Mouse (Mus musculus) spleen, adult 2 months (tissue): ENCODE measurements around the gene Esrrb.

Source experiments
- CTCF ChIP-seq: fragments of 200-500 bp; IDR thresholded peaks from 2 replicates; pipeline ENCODE4 v1.5.1; 2011; ENCODE audit warnings: mild to moderate bottlenecking, inconsistent platforms; ENCODE audit not compliant: insufficient read depth, insufficient read length, insufficient replicate concordance; ENCODE audit errors: extremely low read depth
- POLR2A ChIP-seq: fragments of 200-500 bp; IDR thresholded peaks from 2 replicates; pipeline ENCODE4 v1.6.1; 2011; ENCODE audit warnings: low read depth, low read length, inconsistent platforms

DNA sequence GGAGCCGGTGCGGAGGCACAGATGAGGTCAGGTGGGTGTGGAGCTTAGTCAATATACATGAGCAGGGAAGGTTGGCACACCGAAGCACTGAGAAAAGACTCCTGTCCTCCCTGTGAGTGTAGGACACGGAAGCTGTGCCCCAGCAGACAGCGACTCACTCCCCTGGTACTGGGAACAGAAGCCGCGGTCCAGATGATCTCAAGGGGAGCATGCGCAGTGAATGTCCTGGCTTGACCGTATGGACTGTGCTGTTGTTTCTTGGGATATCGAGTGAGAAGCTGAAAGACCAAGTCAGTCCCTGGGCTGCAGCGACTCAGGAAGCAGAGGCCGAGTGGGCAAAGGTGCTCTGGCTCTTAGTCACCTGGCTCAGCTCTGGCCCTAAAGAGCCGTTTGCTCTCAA is 74.7 kb downstream of the Esrrb start:
- TF ChIP-seq POLR2A: no peak
- no peak for TF ChIP-seq CTCF
